1 mouse cellular context compared by ENCODE assay signal in the genomic region with DNA sequence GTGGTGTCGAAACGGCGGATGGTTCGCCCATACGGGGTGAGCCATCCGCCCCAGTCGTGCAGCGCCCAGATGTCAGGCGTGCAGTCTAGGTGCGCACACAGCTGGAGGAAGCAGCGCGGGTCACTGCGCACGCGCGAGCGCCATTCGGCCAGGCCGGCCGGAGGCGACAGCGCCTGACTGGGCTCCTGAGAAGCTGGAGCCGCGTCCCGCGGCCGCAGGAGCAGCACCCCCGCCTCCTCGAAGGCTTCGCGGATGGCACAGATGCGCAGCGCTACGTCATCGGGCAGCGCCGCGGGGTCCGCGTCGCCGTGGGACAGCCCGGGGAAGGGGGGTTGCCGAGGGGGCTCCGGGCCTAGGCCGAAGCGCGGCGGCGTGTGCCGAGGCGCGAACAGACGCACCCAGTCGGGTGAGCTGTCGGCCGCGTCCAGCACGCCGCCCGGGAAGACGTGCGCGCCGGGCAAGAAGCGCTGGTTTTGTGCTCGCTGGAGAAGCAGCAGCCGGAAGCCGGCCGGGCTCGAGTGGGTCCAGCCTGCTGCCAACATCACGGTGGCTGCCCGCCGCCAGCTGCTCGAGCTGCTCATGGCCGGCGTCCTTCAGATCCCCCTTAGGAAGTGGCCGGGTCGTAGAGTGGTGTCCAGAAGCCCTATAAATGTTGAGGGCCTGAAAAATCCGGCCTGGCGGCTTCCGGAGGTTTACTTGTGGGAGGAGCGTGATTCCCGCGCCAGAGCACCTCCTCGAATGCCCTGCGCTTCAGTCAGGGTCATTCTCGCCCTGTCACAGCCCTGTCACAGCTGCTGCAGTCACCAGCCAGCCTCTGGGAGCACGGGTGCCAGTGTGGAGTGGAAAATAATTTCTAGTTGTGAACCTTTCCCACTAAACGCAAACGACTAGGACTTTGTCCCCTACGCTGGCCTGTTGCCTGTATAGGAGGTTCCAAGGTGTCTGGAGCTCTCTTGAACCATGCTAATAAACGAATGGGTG.
TF ChIP-seq lines count a peak whose summit lies in the region.

No protein-coding gene starts in this region.

TF ChIP-seq in CH12.LX, 34 proteins besides CTCF, POLR2A, EP300 and RAD21:
- peak; percentile 46; the same call in 1 of the 2 replicates for TF ChIP-seq ZMIZ1 (IDR thresholded peaks at IDR 0.05; ENCODE audit: low read depth, low read length)
- peak; percentile 70; the same call in 1 of the 2 replicates for TF ChIP-seq KAT2A (IDR thresholded peaks at IDR 0.05; ENCODE audit: insufficient replicate concordance, low read length)
- TF ChIP-seq ZC3H11A (IDR thresholded peaks at IDR 0.05; ENCODE audit: low read depth, low read length), result no peak
- TF ChIP-seq MEF2A (IDR thresholded peaks at IDR 0.05; ENCODE audit: borderline replicate concordance, low read depth, low read length), result peak; percentile 75
- no peak; the same call in 1 of the 2 replicates for TF ChIP-seq GABPA (IDR thresholded peaks at IDR 0.05; ENCODE audit: insufficient replicate concordance, low read depth, low read length)
- TF ChIP-seq ELF1 (IDR thresholded peaks at IDR 0.05; ENCODE audit: low read depth, low read length), result peak; percentile 51
- TF ChIP-seq ETS1 (conservative IDR thresholded peaks at IDR 0.05; ENCODE audit: low read depth, low read length), result peak; percentile 50
- no peak; the same call in 1 of the 2 replicates for TF ChIP-seq RCOR1 (conservative IDR thresholded peaks at IDR 0.05; ENCODE audit: low read depth, low read length)
- TF ChIP-seq MXI1 (IDR thresholded peaks at IDR 0.05; ENCODE audit: low read depth, low read length), result peak; percentile 52
- peak; percentile 72; the same call in 1 of the 2 replicates for TF ChIP-seq NELFE (IDR thresholded peaks at IDR 0.05; ENCODE audit: low read depth, low read length)
- TF ChIP-seq HCFC1 (IDR thresholded peaks at IDR 0.05; ENCODE audit: low read depth, low read length), result peak; percentile 80
- peak; percentile 73; the same call in 1 of the 2 replicates for TF ChIP-seq MAZ (IDR thresholded peaks at IDR 0.05; ENCODE audit: low read depth, low read length)
- TF ChIP-seq TBP (conservative IDR thresholded peaks at IDR 0.05; ENCODE audit: low read depth, low read length), result 0 out of 2 replicates have a peak, but pooled peaks have one; percentile 51
- TF ChIP-seq JUN (IDR thresholded peaks at IDR 0.05; ENCODE audit: insufficient read depth, low read depth, low read length), result no peak
- no peak for TF ChIP-seq ZKSCAN1 (IDR thresholded peaks at IDR 0.05; ENCODE audit: borderline replicate concordance, low read depth, low read length)
- TF ChIP-seq CHD2 (IDR thresholded peaks at IDR 0.05; ENCODE audit: low read length), result no peak
- TF ChIP-seq BHLHE40 (IDR thresholded peaks at IDR 0.05; ENCODE audit: low read depth, low read length), result peak; percentile 94
- TF ChIP-seq IRF4 (IDR thresholded peaks at IDR 0.05; ENCODE audit: low read depth, low read length), result peak; percentile 64
- 0 out of 2 replicates have a peak, but pooled peaks have one; percentile 34 for TF ChIP-seq MYC (IDR thresholded peaks at IDR 0.05; ENCODE audit: low read depth, low read length)
- TF ChIP-seq PAX5 (IDR thresholded peaks at IDR 0.05; ENCODE audit: low read length), result no peak
- no peak for TF ChIP-seq ZNF384 (IDR thresholded peaks at IDR 0.05; ENCODE audit: low read depth, low read length)
- TF ChIP-seq USF1 (IDR thresholded peaks at IDR 0.05; ENCODE audit: low read depth, low read length), result no peak
- peak; percentile 92; the same call in 1 of the 2 replicates for TF ChIP-seq SIN3A (IDR thresholded peaks at IDR 0.05; ENCODE audit: low read length)
- TF ChIP-seq MAX (IDR thresholded peaks at IDR 0.05; ENCODE audit: low read length), result peak; percentile 52
- TF ChIP-seq USF2 (conservative IDR thresholded peaks at IDR 0.05; ENCODE audit: low read depth, low read length), result no peak
- no peak for TF ChIP-seq POLR2AphosphoS2 (IDR thresholded peaks at IDR 0.05; ENCODE audit: low read depth, low read length)
- TF ChIP-seq SMC3 (IDR thresholded peaks at IDR 0.05; ENCODE audit: low read depth, low read length), result no peak
- TF ChIP-seq JUND (conservative IDR thresholded peaks at IDR 0.05; ENCODE audit: low read depth, low read length), result no peak
- peak; percentile 96 for TF ChIP-seq NRF1 (IDR thresholded peaks at IDR 0.05; ENCODE audit: low read depth, low read length)
- TF ChIP-seq TCF12 (IDR thresholded peaks at IDR 0.05; ENCODE audit: low read depth, low read length), result peak; percentile 79
- peak; percentile 87 for TF ChIP-seq UBTF (IDR thresholded peaks at IDR 0.05; ENCODE audit: low read depth, low read length)
- 0 out of 2 replicates have a peak, but pooled peaks have one; percentile 34 for TF ChIP-seq E2F4 (IDR thresholded peaks at IDR 0.05; ENCODE audit: insufficient replicate concordance, low read depth, low read length)
- TF ChIP-seq CHD1 (IDR thresholded peaks at IDR 0.05; ENCODE audit: low read depth, low read length), result no peak; the same call in 1 of the 2 replicates
- TF ChIP-seq MAFK (IDR thresholded peaks at IDR 0.05; ENCODE audit: insufficient replicate concordance, low read length), result no peak
TF ChIP-seq in CH12.LX: peak in this region for 19.
